Mouse (Mus musculus): ENCODE data around the gene Prkar1b.

DNA sequence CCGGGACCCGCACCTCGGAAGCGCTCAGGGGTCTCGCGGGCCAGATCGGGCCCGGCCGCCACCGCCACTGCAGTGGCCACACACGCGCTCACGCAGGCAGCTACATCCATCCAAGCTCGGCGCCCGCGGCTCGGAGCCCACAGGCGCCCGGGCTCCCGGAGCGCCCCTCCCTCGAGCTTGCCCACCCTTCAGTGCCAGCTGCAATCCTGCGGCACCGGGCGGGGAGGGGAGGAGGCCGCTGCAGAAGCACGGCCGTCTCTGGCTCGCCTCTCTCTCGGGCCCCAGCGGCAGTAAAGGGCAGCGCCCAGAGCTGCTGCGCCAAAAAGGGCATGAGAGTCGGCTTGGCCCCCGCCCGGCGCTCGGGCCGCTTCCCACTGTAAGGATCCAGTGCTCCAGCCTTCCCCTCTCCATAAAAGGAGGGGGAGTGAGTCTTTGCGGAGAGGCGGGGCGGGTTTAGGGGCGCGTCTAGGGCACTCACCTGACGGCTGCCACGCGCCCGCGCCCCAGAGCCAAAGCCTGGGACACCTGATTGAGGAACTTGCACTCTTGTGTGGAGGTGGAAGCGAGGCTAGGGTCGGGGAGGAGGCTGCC is 154.0 kb downstream of the Prkar1b start:
- TF ChIP-seq POLR2A (IDR thresholded peaks at IDR 0.05; ENCODE audit: control insufficient read depth, extremely low read depth, insufficient read depth, low read length, poor library complexity): no peak
- no peak for TF ChIP-seq CTCF (IDR thresholded peaks at IDR 0.05; ENCODE audit: borderline replicate concordance, control insufficient read depth, extremely low read depth, insufficient read depth, low read length, poor library complexity)

Data from thymus, adult 2 months (tissue).